Comparison of ENCODE assay signal across 9 mouse cellular contexts in genomic region chr1:173802689-173803281, GRCm38 (mm10). TPM values are rescaled to one million over a fixed set of nuclear protein-coding genes. Genes with fewer than 3 reads are reported as not detected.
A peak's percentile ranks its signal among the peaks of the same experiment; 100 is the strongest.
DNase-seq lines count a peak whose midpoint lies in the region; ATAC-seq and TF ChIP-seq lines count a peak whose summit lies in the region.
"Not testable (repeated sequence)": the region's sequence is repeated elsewhere in the genome, so short reads cannot be mapped to it uniquely, and the experiment has no call there.
"Had no signal": no experiment of that assay in that cellular context is flagged by ENCODE, and none has a peak within 500 bp of the region (broad histone marks: within the 10 kb centered on the region; RNA-seq: fewer than 3 reads in every experiment).

No protein-coding gene starts in this region.

- not testable (repeated sequence) for H3K9ac ChIP-seq in forebrain, postnatal 0 days; neural tube, embryonic 15.5 days (replicated peaks)

- TF ChIP-seq POLR2A in brain, embryonic 14.5 days (IDR thresholded peaks at IDR 0.05; ENCODE audit: borderline replicate concordance, extremely low read depth, insufficient read depth, insufficient read length, poor library complexity, severe bottlenecking), result not testable (repeated sequence)

- not testable (repeated sequence) for H3K4me2 ChIP-seq in forebrain, postnatal 0 days (ENCODE audit: low read depth); neural tube, embryonic 15.5 days

- H3K27me3 ChIP-seq in forebrain, postnatal 0 days (ENCODE audit: insufficient read depth, low read length); neural tube, embryonic 15.5 days (replicated peaks): not testable (repeated sequence)

- ATAC-seq in forebrain, postnatal 0 days, result peak; percentile 70
- peak; percentile 31; the same call in 1 of the 2 replicates for ATAC-seq in neural tube, embryonic 15.5 days (ENCODE audit: low FRiP score)

- TF ChIP-seq CTCF in brain, embryonic 14.5 days (IDR thresholded peaks at IDR 0.05; ENCODE audit: borderline replicate concordance, extremely low read depth, insufficient read depth, insufficient read length); forebrain, postnatal 0 days (IDR thresholded peaks at IDR 0.05; ENCODE audit: low read depth): not testable (repeated sequence)

- WGBS in forebrain, postnatal 0 days, result 53% methylated on average over 2 of the region's 2 CpGs
- WGBS in neural tube, embryonic 15.5 days, result 62% methylated on average over 2 of the region's 2 CpGs

- intact Hi-C loops in heart, postnatal 14 days (cut with DNase I), result not testable (repeated sequence)

- H3K4me3 ChIP-seq in forebrain, postnatal 0 days (ENCODE audit: low read depth, low read length); neural tube, embryonic 15.5 days (replicated peaks): not testable (repeated sequence)

- H3K4me1 ChIP-seq in forebrain, postnatal 0 days (ENCODE audit: insufficient read depth); neural tube, embryonic 15.5 days: not testable (repeated sequence)

- peak; percentile 51 for DNase-seq in 416B (ENCODE audit: low read depth)
- DNase-seq in brain, embryonic 14.5 days (ENCODE audit: low read depth), result peak; percentile 17
- not testable (repeated sequence) for DNase-seq in forebrain, postnatal 0 days
- peak; percentile 3 to 9 for DNase-seq in heart, postnatal 14 days
- DNase-seq in kidney, adult 9 months, result peak; percentile 29
- DNase-seq in layer of hippocampus, adult 9-11 months, result peak; percentile 40
- peak; percentile 32 for DNase-seq in lung, postnatal 10 days

- not testable (repeated sequence) for H3K36me3 ChIP-seq in forebrain, postnatal 0 days (ENCODE audit: insufficient read depth); neural tube, embryonic 15.5 days

- H3K9me3 ChIP-seq in forebrain, postnatal 0 days (ENCODE audit: low read length); neural tube, embryonic 15.5 days (replicated peaks): not testable (repeated sequence)

- not testable (repeated sequence) for H3K27ac ChIP-seq in forebrain, postnatal 0 days (ENCODE audit: low read depth, low read length); neural tube, embryonic 15.5 days (replicated peaks)

RNA-seq across cellular contexts. Expression of gene Ifi204, which starts 36.0 kb away (rescaled TPM):
- polyA plus RNA-seq in brain, embryonic 14.5 days (2012; rRNA removed), result 0.28 and 0.63 TPM in 2 replicates
- total RNA-seq in forebrain, postnatal 0 days (2014; rRNA removed), result 1.0 and 1.4 TPM in 2 replicates
- polyA plus RNA-seq in forebrain, postnatal 0 days (2015; fragmentation: Nextera tagmentation; extraction: Ambion mirVana), result 1.2 and 1.3 TPM in 2 replicates
- 1 to 10 TPM; 2.0 to 2.5 TPM for total RNA-seq in heart, postnatal 14 days (2021)
- polyA plus RNA-seq in neural tube, embryonic 15.5 days (2015; fragmentation: Nextera tagmentation; extraction: Ambion mirVana), result 1.3 and 7.2 TPM in 2 replicates
- total RNA-seq: G1E had no signal
- polyA plus RNA-seq: G1E had no signal
